Mouse (Mus musculus) midbrain, embryonic 16.5 days (tissue): ENCODE measurements around the gene Immp2l. TPM values are rescaled to one million over a fixed set of nuclear protein-coding genes. Genes with fewer than 3 reads are reported as not detected.

Source experiments
- ATAC-seq: fragments of 200-750 bp; cut with Nextera tagmentation; 2 replicates; pipeline ENCODE4 v1.8.0; 2017; ENCODE audit warnings: moderate TSS enrichment
- H3K27ac ChIP-seq: fragments of 300-500 bp; sonication (generic); 2 replicates; pipeline ENCODE4 v1.5.1; 2014; ENCODE audit warnings: mild to moderate bottlenecking, low read length, mixed read lengths
- H3K27me3 ChIP-seq: fragments of 300-500 bp; sonication (generic); 2 replicates; pipeline ENCODE4 v1.6.1; 2014; ENCODE audit warnings: low read depth, low read length, mixed read lengths; ENCODE audit not compliant: control insufficient read depth, insufficient read depth
- H3K36me3 ChIP-seq: fragments of 300-500 bp; sonication (generic); 2 replicates; pipeline ENCODE4 v1.6.1; 2014; ENCODE audit warnings: mild to moderate bottlenecking, low read length, moderate library complexity, mixed read lengths; ENCODE audit not compliant: control insufficient read depth, insufficient read depth
- H3K4me1 ChIP-seq: fragments of 300-500 bp; sonication (generic); 2 replicates; pipeline ENCODE4 v1.6.1; 2014; ENCODE audit warnings: mild to moderate bottlenecking, low read length, mixed read lengths; ENCODE audit not compliant: control insufficient read depth, insufficient read depth
- H3K4me2 ChIP-seq: fragments of 300-500 bp; sonication (generic); 2 replicates; pipeline ENCODE4 v1.6.1; 2014; ENCODE audit warnings: mild to moderate bottlenecking, low read length, mixed read lengths
- H3K4me3 ChIP-seq: fragments of 300-500 bp; sonication (generic); 2 replicates; pipeline ENCODE4 v1.5.1; 2014; ENCODE audit warnings: low read depth, mild to moderate bottlenecking, low read length, moderate library complexity, mixed read lengths
- H3K9ac ChIP-seq: fragments of 300-500 bp; sonication (generic); 2 replicates; pipeline ENCODE4 v1.6.1; 2014; ENCODE audit warnings: low read depth, low read length, mixed read lengths
- H3K9me3 ChIP-seq: fragments of 300-500 bp; sonication (generic); replicated peaks from 2 replicates; pipeline ENCODE4 v1.6.1; 2014; ENCODE audit warnings: mild to moderate bottlenecking, low read length, mixed read lengths; ENCODE audit not compliant: control insufficient read depth, poor library complexity, severe bottlenecking
- WGBS: fragments of 180-500 bp; shearing (Covaris S2); extraction: QIAGEN DNeasy Blood & Tissue Kit; methylation state at CpG from one replicate; pipeline ENCODE4 v1.1.7; 2014; 5-methylcytosine and 5-hydroxymethylcytosine counted together
- polyA plus RNA-seq: library from polyadenylated mRNA; unstranded; fragments of >200 nt; fragmentation: Nextera tagmentation; extraction: Ambion mirVana; gene quantifications from 2 replicates; pipeline ENCODE4 v1.2.1, GENCODE M21; 2015

Gene Immp2l
- polyA plus RNA-seq, 1 experiment from 2014 or later, result 6.6 TPM

- H3K4me2 ChIP-seq, result no peak overlapping the region
- no peaks in the 10 kb centered on the region for H3K9me3 ChIP-seq
- ATAC-seq, result no peak
- H3K36me3 ChIP-seq, result no peaks in the 10 kb centered on the region
- 100% methylated on average over 1 of the region's 1 CpGs for WGBS
- H3K27ac ChIP-seq, result no peak overlapping the region
- no peaks in the 10 kb centered on the region for H3K4me1 ChIP-seq
- H3K4me3 ChIP-seq, result no peak overlapping the region
- H3K9ac ChIP-seq, result no peak overlapping the region
- H3K27me3 ChIP-seq, result no peaks in the 10 kb centered on the region
These were observed 224.4 kb downstream of the Immp2l start for GRCm38 (mm10) chr12:41248254-41248653.

GRCm38 (mm10) chr12:41250123-41250522 lies 226.2 kb downstream of the Immp2l start:
- H3K4me1 ChIP-seq, result no peaks in the 10 kb centered on the region
- no peak overlapping the region for H3K4me2 ChIP-seq
- H3K27ac ChIP-seq, result no peak overlapping the region
- no peaks in the 10 kb centered on the region for H3K27me3 ChIP-seq
- H3K9me3 ChIP-seq, result no peaks in the 10 kb centered on the region
- H3K36me3 ChIP-seq, result no peaks in the 10 kb centered on the region
- H3K9ac ChIP-seq, result no peak overlapping the region
- no peak overlapping the region for H3K4me3 ChIP-seq
- WGBS, result 79% methylated on average over 3 of the region's 3 CpGs
- no peak for ATAC-seq

GRCm38 (mm10) chr12:41257905-41258304 lies 234.0 kb downstream of the Immp2l start:
- 46% methylated on average over 2 of the region's 2 CpGs for WGBS
- H3K27me3 ChIP-seq, result no peaks in the 10 kb centered on the region
- no peak overlapping the region for H3K27ac ChIP-seq

GRCm38 (mm10) chr12:41259608-41260007 lies 235.7 kb downstream of the Immp2l start:
- WGBS, result 69% methylated on average over 2 of the region's 2 CpGs
- H3K27me3 ChIP-seq, result no peaks in the 10 kb centered on the region
- no peaks in the 10 kb centered on the region for H3K9me3 ChIP-seq
- no peaks in the 10 kb centered on the region for H3K4me1 ChIP-seq
- H3K27ac ChIP-seq, result no peak overlapping the region
- H3K9ac ChIP-seq, result no peak overlapping the region
- no peak overlapping the region for H3K4me3 ChIP-seq
- no peak overlapping the region for H3K4me2 ChIP-seq
- ATAC-seq, result no peak
- H3K36me3 ChIP-seq, result no peaks in the 10 kb centered on the region

More at GRCm38 (mm10) chr12:41257905-41258304, 234.0 kb downstream of the Immp2l start:
- Histone ChIP-seq H3K9ac (no peak overlapping the region), H3K4me1 (no peaks in the 10 kb centered on the region), H3K4me3 (no peak overlapping the region), H3K9me3 (no peaks in the 10 kb centered on the region), H3K36me3 (no peaks in the 10 kb centered on the region), H3K4me2 (no peak overlapping the region)
- no peak for ATAC-seq

GRCm38 (mm10) chr12:41274136-41274535 lies 250.2 kb downstream of the Immp2l start:
- no peaks in the 10 kb centered on the region for H3K36me3 ChIP-seq
- no peak overlapping the region for H3K4me3 ChIP-seq
- H3K9ac ChIP-seq, result no peak overlapping the region
- no peak for ATAC-seq
- 91% methylated on average over 8 of the region's 8 CpGs for WGBS
- no peak overlapping the region for H3K4me2 ChIP-seq
- H3K27ac ChIP-seq, result no peak overlapping the region
- no peaks in the 10 kb centered on the region for H3K4me1 ChIP-seq
- H3K9me3 ChIP-seq, result no peaks in the 10 kb centered on the region
- H3K27me3 ChIP-seq, result no peaks in the 10 kb centered on the region

GRCm38 (mm10) chr12:41275361-41275760 lies 251.5 kb downstream of the Immp2l start:
- Histone ChIP-seq H3K4me3 (no peak overlapping the region), H3K4me1 (no peaks in the 10 kb centered on the region), H3K27ac (no peak overlapping the region), H3K36me3 (no peaks in the 10 kb centered on the region), H3K27me3 (no peaks in the 10 kb centered on the region), H3K9me3 (no peaks in the 10 kb centered on the region), H3K9ac (no peak overlapping the region), H3K4me2 (no peak overlapping the region)
- no peak for ATAC-seq
- 55% methylated on average over 3 of the region's 3 CpGs for WGBS

GRCm38 (mm10) chr12:41277896-41278295 lies 254.0 kb downstream of the Immp2l start:
- Histone ChIP-seq H3K9me3 (no peaks in the 10 kb centered on the region), H3K36me3 (no peaks in the 10 kb centered on the region), H3K27ac (no peak overlapping the region), H3K9ac (no peak overlapping the region), H3K27me3 (no peaks in the 10 kb centered on the region), H3K4me1 (no peaks in the 10 kb centered on the region), H3K4me3 (no peak overlapping the region), H3K4me2 (no peak overlapping the region)
- ATAC-seq, result no peak
- 96% methylated on average over 1 of the region's 1 CpGs for WGBS

- H3K9ac ChIP-seq, result no peak overlapping the region
- no peaks in the 10 kb centered on the region for H3K27me3 ChIP-seq
- ATAC-seq, result no peak
- H3K27ac ChIP-seq, result no peak overlapping the region
- no peak overlapping the region for H3K4me2 ChIP-seq
- no peaks in the 10 kb centered on the region for H3K4me1 ChIP-seq
- H3K36me3 ChIP-seq, result no peaks in the 10 kb centered on the region
- H3K4me3 ChIP-seq, result no peak overlapping the region
- H3K9me3 ChIP-seq, result no peaks in the 10 kb centered on the region
- 90% methylated on average over 3 of the region's 3 CpGs for WGBS
These were observed 265.2 kb downstream of the Immp2l start for GRCm38 (mm10) chr12:41289047-41289446.

- no peaks in the 10 kb centered on the region for H3K9me3 ChIP-seq
- H3K4me3 ChIP-seq, result no peak overlapping the region
- ATAC-seq, result no peak
- H3K9ac ChIP-seq, result no peak overlapping the region
- no peaks in the 10 kb centered on the region for H3K36me3 ChIP-seq
- no peak overlapping the region for H3K27ac ChIP-seq
- H3K4me2 ChIP-seq, result no peak overlapping the region
- no peaks in the 10 kb centered on the region for H3K27me3 ChIP-seq
- H3K4me1 ChIP-seq, result no peaks in the 10 kb centered on the region
- WGBS, result 66% methylated on average over 3 of the region's 3 CpGs
These were observed 283.1 kb downstream of the Immp2l start for GRCm38 (mm10) chr12:41307015-41307414.
